Mouse (Mus musculus): ENCODE data around the gene Moxd1.

GRCm38 (mm10) chr10:24341214-24341589 lies 117.9 kb downstream of the Moxd1 start:
- TF ChIP-seq CTCF (IDR thresholded peaks at IDR 0.05; ENCODE audit: low read depth) (no peak), EP300 (IDR thresholded peaks at IDR 0.05; ENCODE audit: low read depth) (no peak)

Measured in heart, postnatal 0 days (tissue).